Mouse (Mus musculus): ENCODE measurements around the gene Hormad2. TPM values are rescaled to one million over a fixed set of nuclear protein-coding genes. Genes with fewer than 3 reads are reported as not detected.

Gene Hormad2
- polyA plus RNA-seq, 1 experiment from 2014 or later: 0.44 TPM

DNA sequence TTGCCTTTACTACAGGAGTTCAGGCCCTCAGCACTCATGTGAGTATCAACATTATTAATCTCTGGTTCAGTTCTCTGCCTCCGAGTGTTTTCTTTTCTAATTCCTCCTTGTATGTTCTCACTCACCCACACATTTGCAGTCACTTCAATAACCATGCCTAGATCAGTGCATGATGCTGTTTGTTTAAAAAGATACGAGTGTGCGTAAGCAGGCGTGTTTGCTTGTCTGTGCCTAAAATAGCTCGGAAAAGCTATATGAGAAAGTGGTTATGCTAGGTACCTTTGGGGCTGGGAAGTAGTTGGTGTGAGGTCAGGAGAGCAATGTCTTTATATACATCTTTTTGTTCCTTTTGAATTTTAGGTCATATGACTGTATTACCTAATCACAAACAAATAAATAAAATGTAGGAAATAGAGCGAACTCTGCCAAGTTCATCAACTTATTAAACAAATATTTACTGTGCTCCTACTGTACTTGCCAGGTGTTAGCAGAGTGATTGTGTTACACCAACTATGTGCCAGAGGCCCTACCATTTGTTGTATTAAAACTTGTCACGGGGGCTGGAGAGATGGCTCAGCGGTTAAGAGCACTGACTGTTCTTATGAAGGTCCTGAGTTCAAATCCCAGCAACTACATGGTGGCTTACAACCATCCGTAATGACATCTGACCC, 100.7 kb downstream of the Hormad2 start:
- no peak for ATAC-seq (ENCODE audit: extremely low read depth, insufficient number of reproducible peaks, low FRiP score, low TSS enrichment)
- Histone ChIP-seq H3K4me3 (no peak overlapping the region), H3K9ac (no peak overlapping the region), H3K27me3 (replicated peaks) (no peaks in the 10 kb centered on the region), H3K27ac (replicated peaks) (no peak overlapping the region), H3K4me2 (no peak overlapping the region), H3K9me3 (no peaks in the 10 kb centered on the region), H3K36me3 (no peaks in the 10 kb centered on the region), H3K4me1 (0 out of 2 replicates have a peak, but pooled peaks cover 4% of the 10 kb centered on the region)
- WGBS: 72% methylated on average over 9 of the region's 9 CpGs

DNA sequence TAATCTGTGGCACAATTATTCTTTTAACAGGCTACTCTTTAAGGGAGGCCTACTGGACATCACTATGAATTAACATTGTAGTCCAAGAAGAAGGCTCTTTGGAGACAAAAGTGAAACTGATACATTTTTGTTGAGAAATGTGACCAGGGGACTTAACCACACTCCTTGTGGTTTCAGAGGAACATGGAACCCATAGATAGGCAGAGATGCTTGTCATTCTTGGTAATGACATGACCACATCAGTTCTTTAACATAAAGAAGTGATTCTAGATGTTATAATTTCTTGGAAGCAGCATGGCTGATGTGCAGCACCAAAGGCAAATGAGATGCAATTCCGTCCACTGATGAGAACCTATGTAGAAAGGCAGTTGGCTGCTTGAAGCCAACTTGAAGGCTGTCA, 101.6 kb downstream of the Hormad2 start:
- Histone ChIP-seq H3K36me3 (no peaks in the 10 kb centered on the region), H3K4me2 (no peak overlapping the region), H3K27ac (replicated peaks) (no peak overlapping the region), H3K4me3 (no peak overlapping the region), H3K27me3 (replicated peaks) (no peaks in the 10 kb centered on the region), H3K9ac (no peak overlapping the region), H3K4me1 (0 out of 2 replicates have a peak, but pooled peaks cover 4% of the 10 kb centered on the region), H3K9me3 (no peaks in the 10 kb centered on the region)
- ATAC-seq (ENCODE audit: extremely low read depth, insufficient number of reproducible peaks, low FRiP score, low TSS enrichment): no peak
- WGBS: 78% methylated on average over 1 of the region's 1 CpGs

DNA sequence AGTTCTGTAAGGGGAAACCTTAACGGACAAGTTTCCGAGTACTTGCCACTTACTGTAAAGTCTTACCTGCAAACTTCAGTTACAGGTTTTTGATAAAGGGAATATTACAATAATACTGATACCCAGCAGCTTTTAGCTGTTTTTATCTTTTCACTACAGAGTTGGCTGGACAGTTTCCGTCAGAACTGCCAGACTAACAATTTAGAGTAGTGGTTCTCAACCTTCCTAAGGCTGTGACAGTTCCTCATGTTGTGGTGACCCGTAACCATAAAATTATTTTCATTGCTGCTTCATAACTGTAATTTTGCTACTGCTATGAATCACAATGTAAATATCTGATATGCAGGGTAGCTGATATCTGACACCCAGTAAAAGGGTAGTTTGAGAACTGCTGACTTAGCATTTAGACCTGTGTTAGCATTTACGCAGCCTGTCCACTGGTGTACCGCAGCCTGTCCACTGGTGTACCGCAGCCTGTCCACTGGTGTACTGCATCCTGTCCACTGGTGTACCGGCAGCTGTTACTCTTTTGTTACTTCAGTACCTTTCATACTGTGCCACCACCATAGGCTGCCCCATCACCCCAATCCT, 104.1 kb downstream of the Hormad2 start:
- Histone ChIP-seq H3K27ac (replicated peaks) (no peak overlapping the region), H3K27me3 (replicated peaks) (no peaks in the 10 kb centered on the region), H3K4me2 (no peak overlapping the region), H3K9me3 (no peaks in the 10 kb centered on the region), H3K4me1 (0 out of 2 replicates have a peak, but pooled peaks cover 4% of the 10 kb centered on the region), H3K4me3 (no peak overlapping the region), H3K36me3 (no peaks in the 10 kb centered on the region), H3K9ac (no peak overlapping the region)
- no peak for ATAC-seq (ENCODE audit: extremely low read depth, insufficient number of reproducible peaks, low FRiP score, low TSS enrichment)
- WGBS: 78% methylated on average over 8 of the region's 8 CpGs

DNA sequence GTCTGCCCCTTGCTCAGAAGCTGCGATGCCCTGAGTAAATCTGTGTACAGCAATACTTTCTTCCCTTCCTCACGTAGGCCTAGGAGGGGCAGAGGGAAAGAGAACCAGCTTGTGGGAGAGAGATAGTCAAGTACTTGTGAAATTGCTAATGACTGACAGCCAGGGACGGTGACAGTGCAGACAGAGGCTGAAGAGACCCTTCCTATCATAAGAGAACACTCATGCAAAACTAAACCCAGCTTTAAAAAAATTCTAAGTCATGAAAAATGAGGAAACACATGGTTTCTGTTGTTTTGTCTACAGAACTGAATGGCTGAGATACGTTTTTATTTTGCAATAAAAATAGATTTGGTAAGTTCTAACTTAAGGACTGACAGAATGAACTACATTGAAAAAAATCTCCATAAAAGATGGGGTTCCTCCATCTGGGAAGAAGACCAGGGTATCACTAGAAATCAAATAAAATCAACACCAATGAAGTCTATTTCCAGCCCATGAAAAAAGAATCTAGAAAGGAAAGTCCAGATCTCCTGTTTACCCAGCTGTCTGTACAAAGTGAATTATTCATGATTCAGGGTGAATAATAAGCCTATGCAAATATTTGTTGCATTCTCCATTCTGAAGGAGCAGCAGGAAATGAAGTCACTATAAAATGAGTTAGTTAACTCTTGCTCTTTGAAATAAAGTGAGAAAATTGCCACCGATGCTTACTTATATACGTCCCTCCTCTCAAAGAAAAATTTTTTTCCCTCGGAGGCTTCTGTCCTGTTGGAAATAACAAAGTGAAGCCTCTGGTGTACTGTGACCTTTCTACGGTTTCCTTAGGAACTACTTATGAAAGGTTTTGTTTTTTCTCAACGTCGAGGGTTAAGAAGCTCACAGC, 104.9 kb downstream of the Hormad2 start:
- no peak overlapping the region for H3K4me3 ChIP-seq
- WGBS: 52% methylated on average over 10 of the region's 10 CpGs
- no peak overlapping the region for H3K27ac ChIP-seq (replicated peaks)
- no peak for ATAC-seq (ENCODE audit: extremely low read depth, insufficient number of reproducible peaks, low FRiP score, low TSS enrichment)
- H3K9ac ChIP-seq: no peak overlapping the region
- no peak overlapping the region for H3K4me2 ChIP-seq
- H3K4me1 ChIP-seq: 0 out of 2 replicates have a peak, but pooled peaks cover 4% of the 10 kb centered on the region
- no peaks in the 10 kb centered on the region for H3K27me3 ChIP-seq (replicated peaks)
- H3K9me3 ChIP-seq: no peaks in the 10 kb centered on the region
- H3K36me3 ChIP-seq: no peaks in the 10 kb centered on the region

DNA sequence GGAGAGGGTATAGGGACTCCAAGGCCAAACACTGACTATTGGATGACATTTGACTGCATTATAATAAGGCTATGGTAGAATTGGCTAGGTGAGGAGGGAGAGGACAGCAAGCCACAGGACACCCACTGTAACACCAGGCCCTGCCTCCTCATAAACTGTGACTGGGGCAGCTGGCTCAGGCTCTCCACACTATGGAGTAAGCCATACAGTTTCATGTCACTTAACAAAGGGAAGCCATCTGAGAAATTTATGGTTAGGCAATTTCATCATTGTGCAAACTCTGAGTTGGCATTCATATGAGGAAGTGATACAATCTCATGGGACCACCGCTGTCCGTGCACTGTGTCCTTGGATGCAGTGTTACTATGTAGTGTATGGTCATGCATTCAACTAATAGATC, 107.9 kb downstream of the Hormad2 start:
- WGBS: 87% methylated on average over 2 of the region's 2 CpGs
- Histone ChIP-seq H3K9ac (no peak overlapping the region), H3K4me3 (no peak overlapping the region), H3K27ac (replicated peaks) (no peak overlapping the region), H3K4me1 (no peaks in the 10 kb centered on the region), H3K36me3 (no peaks in the 10 kb centered on the region), H3K4me2 (no peak overlapping the region), H3K9me3 (no peaks in the 10 kb centered on the region), H3K27me3 (replicated peaks) (no peaks in the 10 kb centered on the region)
- ATAC-seq (ENCODE audit: extremely low read depth, insufficient number of reproducible peaks, low FRiP score, low TSS enrichment): no peak

DNA sequence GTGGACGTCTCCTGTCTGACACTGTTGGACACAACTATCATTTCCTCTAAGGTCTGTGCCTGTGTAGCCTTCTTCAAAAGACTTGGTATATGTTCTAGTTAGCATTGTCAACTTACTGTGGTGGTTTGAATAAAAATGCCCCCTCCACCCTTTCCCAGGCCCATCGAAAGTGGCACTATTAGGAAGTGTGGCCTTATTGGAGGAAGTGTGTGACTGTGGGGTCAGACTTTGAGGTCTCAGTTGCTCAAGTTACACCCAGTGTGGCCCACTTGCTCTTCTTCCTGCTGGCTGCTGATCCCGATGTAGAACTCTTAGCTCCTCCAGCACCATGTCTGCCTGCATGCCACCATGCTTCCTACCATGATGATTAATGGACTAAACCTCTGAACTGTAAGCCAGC, 112.7 kb downstream of the Hormad2 start:
- Histone ChIP-seq H3K4me1 (no peaks in the 10 kb centered on the region), H3K36me3 (no peaks in the 10 kb centered on the region), H3K27ac (replicated peaks) (no peak overlapping the region), H3K9ac (no peak overlapping the region), H3K4me2 (no peak overlapping the region), H3K4me3 (no peak overlapping the region), H3K27me3 (replicated peaks) (no peaks in the 10 kb centered on the region), H3K9me3 (no peaks in the 10 kb centered on the region)
- WGBS: 73% methylated on average over 3 of the region's 3 CpGs
- ATAC-seq (ENCODE audit: extremely low read depth, insufficient number of reproducible peaks, low FRiP score, low TSS enrichment): no peak

DNA sequence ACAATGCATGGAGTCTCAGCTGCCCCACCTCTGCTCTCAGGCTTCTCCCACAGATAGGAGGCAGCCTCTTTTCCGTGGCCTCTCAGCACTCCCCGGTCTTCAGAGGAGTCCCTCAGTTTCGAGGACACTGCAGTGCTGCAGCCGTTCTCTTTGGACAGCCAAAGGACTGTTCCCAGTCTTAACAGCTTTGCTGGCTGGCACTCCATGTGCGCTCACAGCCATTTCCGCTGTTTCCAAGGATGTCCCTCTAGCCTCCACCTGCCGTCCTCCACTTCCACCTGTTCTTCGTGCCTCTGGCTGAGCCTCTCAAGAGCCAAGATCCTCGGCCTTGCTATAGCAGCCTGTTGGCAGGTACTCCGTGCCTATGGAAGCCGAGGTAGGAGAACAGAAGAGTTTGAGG, 117.4 kb downstream of the Hormad2 start:
- H3K4me3 ChIP-seq: no peak overlapping the region
- no peaks in the 10 kb centered on the region for H3K4me1 ChIP-seq
- no peak overlapping the region for H3K27ac ChIP-seq (replicated peaks)
- ATAC-seq (ENCODE audit: extremely low read depth, insufficient number of reproducible peaks, low FRiP score, low TSS enrichment): no peak
- no peaks in the 10 kb centered on the region for H3K9me3 ChIP-seq
- no peaks in the 10 kb centered on the region; the same call in 1 of the 2 replicates for H3K27me3 ChIP-seq (replicated peaks)
- H3K4me2 ChIP-seq: no peak overlapping the region
- 61% methylated on average over 11 of the region's 11 CpGs for WGBS
- H3K9ac ChIP-seq: no peak overlapping the region
- H3K36me3 ChIP-seq: no peaks in the 10 kb centered on the region

DNA sequence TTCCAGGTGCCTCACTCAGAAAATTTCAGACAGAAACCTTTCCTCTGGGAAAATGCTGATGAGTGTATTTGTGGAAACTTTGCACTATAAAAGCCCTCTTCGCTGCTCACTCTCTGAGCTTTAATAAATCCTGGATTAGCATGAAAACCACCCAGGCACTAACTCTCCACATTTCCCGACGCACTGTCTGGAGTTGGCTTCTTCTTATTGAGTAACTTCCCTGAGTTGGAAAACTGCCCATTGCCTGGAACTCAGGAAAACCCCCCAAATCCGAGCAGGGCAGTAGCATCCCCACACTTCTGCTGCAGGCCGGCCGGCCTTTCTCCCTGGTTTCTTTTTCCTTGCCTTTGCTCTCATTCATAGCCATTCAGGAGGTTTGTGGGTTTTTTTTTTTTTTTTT, 118.0 kb downstream of the Hormad2 start:
- peaks cover 2% of the 10 kb centered on the region; the same call in 1 of the 2 replicates for H3K27me3 ChIP-seq (replicated peaks)
- H3K4me1 ChIP-seq: no peaks in the 10 kb centered on the region
- ATAC-seq (ENCODE audit: extremely low read depth, insufficient number of reproducible peaks, low FRiP score, low TSS enrichment): no peak
- WGBS: 66% methylated on average over 6 of the region's 6 CpGs
- no peak overlapping the region for H3K4me2 ChIP-seq
- no peak overlapping the region for H3K4me3 ChIP-seq
- H3K9me3 ChIP-seq: no peaks in the 10 kb centered on the region
- H3K27ac ChIP-seq (replicated peaks): no peak overlapping the region
- H3K36me3 ChIP-seq: no peaks in the 10 kb centered on the region
- no peak overlapping the region for H3K9ac ChIP-seq

DNA sequence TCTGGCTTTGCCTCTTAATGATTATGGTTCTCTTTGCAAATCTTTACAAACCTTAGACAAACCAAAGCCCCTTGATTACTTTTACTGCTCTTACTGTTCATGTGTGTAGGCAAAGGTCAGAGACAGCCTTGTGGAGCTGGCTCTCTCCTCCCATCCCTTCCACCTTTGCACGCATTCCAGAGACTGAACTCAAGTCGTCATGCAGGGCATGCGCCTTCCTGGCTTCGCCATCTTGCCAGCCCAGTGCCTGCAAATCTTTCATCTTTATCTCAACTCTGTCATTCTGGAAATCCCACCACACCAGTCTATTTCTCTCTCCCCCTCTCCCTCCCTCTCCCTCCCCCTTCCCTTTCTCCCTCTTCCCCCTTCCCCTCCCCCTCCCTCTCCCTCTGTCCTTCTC, 120.0 kb downstream of the Hormad2 start:
- 44% methylated on average over 4 of the region's 4 CpGs for WGBS
- Histone ChIP-seq H3K27me3 (replicated peaks) (peaks cover 5% of the 10 kb centered on the region), H3K9me3 (no peaks in the 10 kb centered on the region), H3K9ac (no peak overlapping the region), H3K4me3 (no peak overlapping the region), H3K4me2 (no peak overlapping the region), H3K4me1 (no peaks in the 10 kb centered on the region), H3K27ac (replicated peaks) (no peak overlapping the region), H3K36me3 (no peaks in the 10 kb centered on the region)
- no peak for ATAC-seq (ENCODE audit: extremely low read depth, insufficient number of reproducible peaks, low FRiP score, low TSS enrichment)

DNA sequence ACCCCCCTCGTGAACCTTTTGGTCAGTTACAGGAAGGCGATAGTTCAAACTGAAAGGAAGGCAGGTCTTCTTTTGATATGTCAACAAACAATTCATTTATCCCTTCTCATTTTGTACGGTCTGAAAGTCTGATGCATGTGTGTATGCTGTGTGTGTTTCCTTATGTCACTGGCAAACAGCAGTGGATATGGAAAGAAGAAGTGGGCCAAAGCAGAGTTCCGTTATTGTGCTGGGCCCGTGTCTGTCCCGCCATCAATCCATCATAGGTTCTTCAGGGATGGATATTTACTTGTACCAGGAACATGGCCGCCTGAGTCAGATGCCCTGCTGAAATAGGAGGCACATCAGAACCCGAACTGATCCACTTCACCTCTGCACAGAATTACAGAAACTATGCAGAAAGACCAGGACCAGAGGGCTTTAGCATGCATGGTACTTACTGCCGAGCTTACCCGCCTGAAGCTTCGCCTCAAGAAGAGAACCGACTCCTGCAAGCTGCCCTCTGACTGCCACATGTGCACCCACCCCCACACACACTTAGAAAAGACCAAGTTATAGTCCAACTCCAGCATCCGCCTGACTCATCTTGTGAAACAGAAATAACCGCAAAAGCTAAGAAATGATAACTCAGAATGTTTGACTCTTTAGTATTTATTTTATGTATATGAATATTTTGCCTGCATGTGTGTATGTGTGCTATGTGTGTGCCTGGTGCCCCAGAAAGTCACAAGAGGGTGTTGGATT, 121.5 kb downstream of the Hormad2 start:
- no peaks in the 10 kb centered on the region for H3K9me3 ChIP-seq
- H3K4me1 ChIP-seq: peaks cover 1% of the 10 kb centered on the region; the same call in 1 of the 2 replicates
- H3K27me3 ChIP-seq (replicated peaks): peaks cover 5% of the 10 kb centered on the region
- 79% methylated on average over 14 of the region's 14 CpGs for WGBS
- no peaks in the 10 kb centered on the region for H3K36me3 ChIP-seq
- ATAC-seq (ENCODE audit: extremely low read depth, insufficient number of reproducible peaks, low FRiP score, low TSS enrichment): no peak
- no peak overlapping the region for H3K4me3 ChIP-seq
- H3K27ac ChIP-seq (replicated peaks): no peak overlapping the region
- no peak overlapping the region for H3K9ac ChIP-seq
- H3K4me2 ChIP-seq: no peak overlapping the region

DNA sequence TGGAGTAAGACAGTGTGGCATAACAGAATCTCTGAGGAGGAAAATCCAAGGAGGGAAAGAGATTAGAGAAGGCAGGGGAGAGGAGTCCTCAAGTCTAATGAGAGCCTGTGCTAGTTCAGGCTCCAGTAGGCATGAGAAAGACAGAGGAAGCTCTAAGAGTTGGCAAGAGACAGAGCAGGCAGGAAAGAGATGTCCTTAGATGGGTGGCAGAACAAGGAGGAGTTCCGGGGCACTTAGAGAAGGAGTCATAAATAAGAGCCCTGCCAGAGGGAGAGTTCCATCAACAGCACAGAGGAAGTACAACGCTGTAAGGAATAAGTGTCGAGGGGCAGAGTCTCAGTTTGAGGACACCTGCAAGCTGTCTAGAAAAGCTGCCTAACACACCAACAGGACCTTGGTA, 122.9 kb downstream of the Hormad2 start:
- Histone ChIP-seq H3K4me1 (peaks cover 9% of the 10 kb centered on the region), H3K9me3 (no peaks in the 10 kb centered on the region), H3K4me2 (no peak overlapping the region), H3K9ac (no peak overlapping the region), H3K36me3 (no peaks in the 10 kb centered on the region), H3K4me3 (no peak overlapping the region), H3K27me3 (replicated peaks) (peaks cover 5% of the 10 kb centered on the region), H3K27ac (replicated peaks) (no peak overlapping the region)
- no peak for ATAC-seq (ENCODE audit: extremely low read depth, insufficient number of reproducible peaks, low FRiP score, low TSS enrichment)
- WGBS: 62% methylated on average over 3 of the region's 3 CpGs

Measured in heart, embryonic 13.5 days (tissue).